Mouse (Mus musculus) Patski (cell line): ENCODE data around the gene Tmem179b. TPM values are rescaled to one million over a fixed set of nuclear protein-coding genes. Genes with fewer than 3 reads are reported as not detected.

ENCODE experiments used
- ATAC-seq: fragments of 100-300 bp; one replicate; pipeline ENCODE4 v1.8.0; 2021
- CTCF ChIA-PET: fragments of 350-600 bp; sonication (Branson Sonifier 250); formaldehyde crosslinking; loops from one replicate; lab custom pipeline; 2022; ENCODE audit warnings: inconsistent platforms; lab: Charles Lee
- POLR2A ChIA-PET: fragments of 350-600 bp; sonication (Branson Sonifier 250); formaldehyde crosslinking; loops from one replicate; lab custom pipeline; 2022; ENCODE audit warnings: antibody characterized with exemption, inconsistent platforms; lab: Charles Lee
- DNase-seq: peaks from one replicate; pipeline ENCODE4 v3.0.0-alpha.2; 2011; ENCODE audit warnings: low read depth, low spot score
- H3K27me3 ChIP-seq: fragments of 371-371 bp; one replicate; pipeline ENCODE4 v1.5.1; 2021
- CTCF ChIP-seq: fragments of 100-300 bp; IDR thresholded peaks from one replicate; pipeline ENCODE4 v1.5.1; 2021
- in situ Hi-C: fragments of 300-500 bp; cut with MboI; formaldehyde crosslinking; loops from 3 replicates; pipeline ENCODE4 v1.11.1; 2018; ENCODE audit warnings: low pct_unique_long_range_greater_than_20kb, mixed read lengths
- polyA plus RNA-seq: library from polyadenylated mRNA; unstranded; gene quantifications from one replicate; pipeline ENCODE4 v1.2.3, GENCODE M21; 2021

Tmem179b gene
- polyA plus RNA-seq, 1 experiment from 2014 or later: 58.9 TPM

- TF ChIP-seq CTCF: no peak
- no peaks in the 10 kb centered on the region for H3K27me3 ChIP-seq
- DNase-seq: no peak
- ChIA-PET CTCF (interaction anchor here (0.6 to 4.1 kb wide), 4 partner anchors 9 to 22 kb away, joined by 3 to 26 read pairs (median 4); partner anchors contain the start of gene Polr2g), POLR2A (interaction anchor here (0.6 to 4.5 kb wide), 7 partner anchors 9 to 50 kb away, joined by 3 to 37 read pairs (median 3); partner anchors contain the start of genes Hnrnpul2, Tmem179b and Ttc9c)
- ATAC-seq: no peak
- in situ Hi-C loops: no loop called here
Measured at GRCm38 (mm10) chr19:8788521-8788920, 14.3 kb upstream of the Tmem179b start.

- H3K27me3 ChIP-seq: no peaks in the 10 kb centered on the region
- ChIA-PET CTCF (interaction anchor here (0.8 to 4.1 kb wide), 4 partner anchors 9 to 12 kb away, joined by 3 to 26 read pairs (median 6); partner anchors contain the start of genes Polr2g and Tmem179b), POLR2A (interaction anchor here (1.1 to 4.5 kb wide), 3 partner anchors 11 to 33 kb away, joined by 3 to 37 read pairs (median 6); partner anchors contain the start of genes Polr2g and Tmem179b)
- no peak for TF ChIP-seq CTCF
- peak; percentile 100 for ATAC-seq
- DNase-seq: peak; percentile 81
- in situ Hi-C loops: no loop called here
Measured at GRCm38 (mm10) chr19:8786008-8786781, 11.9 kb upstream of the Tmem179b start, which contains the start of gene Taf6l. Gene Taf6l, minus strand, starts transcription at chr19:8786417.

GRCm38 (mm10) chr19:8774951-8775421 lies 719 bp upstream of the Tmem179b start:
- DNase-seq (no peak), ATAC-seq (no peak)
- in situ Hi-C loops: no loop called here
- ChIA-PET POLR2A (interaction anchor here (0.8 to 4.3 kb wide), 9 partner anchors 12 to 98 kb away, joined by 3 to 37 read pairs (median 5); partner anchors contain the start of genes Nxf1 and Taf6l), CTCF (interaction anchor here (1.0 to 1.9 kb wide), 4 partner anchors 11 to 22 kb away, joined by 3 to 5 read pairs (median 4); partner anchors contain the start of gene Nxf1)
- H3K27me3 ChIP-seq: no peaks in the 10 kb centered on the region
- no peak for TF ChIP-seq CTCF

- ATAC-seq: no peak
- CTCF ChIA-PET: interaction anchor here (1.2 to 2.0 kb wide), 3 partner anchors 12 to 42 kb away, joined by 3 to 5 read pairs (median 4); no protein-coding TSS in a partner anchor
- no peak for TF ChIP-seq CTCF
- in situ Hi-C loops: no loop called here
- H3K27me3 ChIP-seq: no peaks in the 10 kb centered on the region
- POLR2A ChIA-PET: interaction anchor here (0.5 to 4.3 kb wide), 6 partner anchors 13 to 46 kb away, joined by 3 to 37 read pairs (median 4); partner anchors contain the start of genes Hnrnpul2, Nxf1, Polr2g and Taf6l
- no peak for DNase-seq
Measured at GRCm38 (mm10) chr19:8773409-8773808, 858 bp downstream of the Tmem179b start.

GRCm38 (mm10) chr19:8772996-8773395 lies 1.3 kb downstream of the Tmem179b start:
- in situ Hi-C loops: no loop called here

GRCm38 (mm10) chr19:8770567-8771270 lies 3.5 kb downstream of the Tmem179b start, which contains the start of gene Tmem223:
Gene Tmem223, plus strand, starts transcription at chr19:8770996.
- in situ Hi-C loops: no loop called here
- no peaks in the 10 kb centered on the region for H3K27me3 ChIP-seq
- DNase-seq (no peak), ATAC-seq (no peak)
- TF ChIP-seq CTCF: no peak
- CTCF ChIA-PET: interaction anchor here (2.1 kb wide), 1 partner anchor 10 kb away, joined by 5 read pairs; no protein-coding TSS in a partner anchor
- POLR2A ChIA-PET: interaction anchor here (0.5 to 2.2 kb wide), 6 partner anchors 10 to 102 kb away, joined by 3 to 11 read pairs (median 3); partner anchors contain the start of genes Hnrnpul2 and Nxf1

More at GRCm38 (mm10) chr19:8772996-8773395, 1.3 kb downstream of the Tmem179b start:
- ATAC-seq: no peak
- ChIA-PET CTCF (interaction anchor here (2.0 kb wide), 1 partner anchor 43 kb away, joined by 4 read pairs; no protein-coding TSS in a partner anchor), POLR2A (interaction anchor here (0.5 to 4.3 kb wide), 6 partner anchors 14 to 46 kb away, joined by 3 to 37 read pairs (median 4); partner anchors contain the start of genes Hnrnpul2, Nxf1, Polr2g and Taf6l)
- no peak for DNase-seq
- TF ChIP-seq CTCF: no peak
- no peaks in the 10 kb centered on the region for H3K27me3 ChIP-seq

- no peak for TF ChIP-seq CTCF
- ATAC-seq (no peak), DNase-seq (no peak)
- ChIA-PET POLR2A (no interaction called here), CTCF (interaction anchor here (1.0 kb wide), 1 partner anchor 24 kb away, joined by 3 read pairs; the partner anchor contains the start of genes 1700092M07Rik and Stx5a)
- no peaks in the 10 kb centered on the region for H3K27me3 ChIP-seq
- in situ Hi-C loops: no loop called here
Measured at GRCm38 (mm10) chr19:8765562-8765961, 8.7 kb downstream of the Tmem179b start.

GRCm38 (mm10) chr19:8763276-8763675 lies 11.0 kb downstream of the Tmem179b start:
- in situ Hi-C loops: no loop called here
- POLR2A ChIA-PET: interaction anchor here (0.6 kb wide), 1 partner anchor 71 kb away, joined by 3 read pairs; no protein-coding TSS in a partner anchor
- no peaks in the 10 kb centered on the region for H3K27me3 ChIP-seq
- no peak for TF ChIP-seq CTCF
- ATAC-seq (no peak), DNase-seq (no peak)
- CTCF ChIA-PET: no interaction called here

GRCm38 (mm10) chr19:8760757-8761156 lies 13.5 kb downstream of the Tmem179b start:
- TF ChIP-seq CTCF: peak; percentile 53
- no peak for DNase-seq
- ChIA-PET CTCF (interaction anchor here (1.0 to 1.4 kb wide), 3 partner anchors 9 to 43 kb away, joined by 3 to 5 read pairs (median 4); partner anchors contain the start of gene Tmem223), POLR2A (interaction anchor here (0.8 kb wide), 1 partner anchor 11 kb away, joined by 3 read pairs; no protein-coding TSS in a partner anchor)
- H3K27me3 ChIP-seq: no peaks in the 10 kb centered on the region
- no peak for ATAC-seq
- in situ Hi-C loops: no loop called here
